Mouse (Mus musculus) thymus, postnatal 0 days (tissue): ENCODE results near the gene Fam166a. TPM values are rescaled to one million over a fixed set of nuclear protein-coding genes. Genes with fewer than 3 reads are reported as not detected.

Experiments used
- DNase-seq: peaks from one replicate; pipeline ENCODE4 v3.0.0-alpha.2; 2015; ENCODE audit warnings: low spot score
- polyA plus RNA-seq: library from polyadenylated mRNA; unstranded; fragments of >200 nt; fragmentation: Nextera tagmentation; extraction: Ambion mirVana; gene quantifications from 2 replicates; pipeline ENCODE4 v1.2.1, GENCODE M21; 2015

Fam166a gene
- polyA plus RNA-seq, 1 experiment from 2014 or later = 0.34 TPM

DNA sequence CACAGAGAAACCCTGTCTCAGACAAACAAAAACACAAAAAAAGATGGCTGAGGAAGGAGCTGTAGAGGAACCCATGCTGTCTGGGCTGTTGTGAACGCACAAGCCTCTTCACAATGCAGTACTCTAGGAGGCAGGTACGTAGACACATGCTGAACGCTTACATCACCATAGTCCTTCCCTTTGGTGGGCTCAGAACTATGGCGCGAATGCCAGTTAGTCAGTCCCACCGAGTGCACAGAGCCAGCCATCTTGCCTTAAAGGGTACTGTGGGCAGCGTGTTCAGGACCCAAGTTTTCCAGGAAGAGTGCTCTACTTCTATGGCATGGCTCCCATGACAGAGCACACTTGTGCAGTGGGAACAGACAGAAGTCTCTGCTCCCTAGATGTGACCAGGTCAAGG, 34.0 kb upstream of the Fam166a start:
- no peak for DNase-seq

GRCm38 (mm10) chr2:25185625-25186574, 32.6 kb upstream of the Fam166a start:
- DNase-seq = peak; percentile 57

GRCm38 (mm10) chr2:25186575-25186930, 32.0 kb upstream of the Fam166a start:
- no peak for DNase-seq

DNA sequence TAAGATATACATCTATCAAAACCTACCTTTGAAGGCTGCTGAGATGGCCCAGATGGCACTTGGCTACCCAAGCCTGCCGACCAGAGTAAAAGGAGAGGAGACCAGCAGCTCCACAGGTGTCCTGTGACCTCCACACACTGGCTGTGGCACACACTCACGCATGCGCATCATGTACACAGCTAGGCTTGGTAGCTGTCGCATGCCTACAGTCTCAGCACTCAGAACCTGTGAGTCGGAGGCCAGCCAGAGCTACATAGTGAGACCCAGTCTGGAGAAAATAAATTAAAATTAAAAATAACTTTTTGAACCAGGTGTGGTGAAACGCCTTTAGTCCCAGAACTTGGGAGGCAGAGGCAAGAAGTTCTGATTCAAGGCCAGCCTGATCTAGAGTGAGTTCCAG, 30.7 kb upstream of the Fam166a start:
- DNase-seq = no peak

GRCm38 (mm10) chr2:25193330-25193770, 25.2 kb upstream of the Fam166a start:
- DNase-seq = peak; percentile 90

DNA sequence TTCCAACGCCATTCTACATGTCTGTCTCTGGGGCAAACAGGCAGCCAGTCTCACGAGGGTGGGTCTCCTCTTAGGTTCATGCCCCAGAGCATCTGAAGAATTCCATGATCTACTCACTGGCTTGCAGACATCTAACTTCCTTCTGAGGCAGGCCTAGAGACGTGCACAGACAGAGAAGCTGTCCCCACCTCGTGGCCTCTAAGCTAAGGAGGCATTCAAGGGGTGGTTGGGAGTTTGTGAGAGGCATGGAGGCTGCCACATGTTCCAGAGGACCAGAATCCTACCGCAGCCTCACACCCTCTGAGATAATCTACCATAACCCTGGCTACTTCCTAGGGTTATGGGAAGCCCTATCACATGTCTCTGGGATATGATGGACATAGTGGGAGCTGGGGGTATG, 24.5 kb upstream of the Fam166a start:
- DNase-seq = no peak

- DNase-seq = peak; percentile 58
Measured at GRCm38 (mm10) chr2:25194486-25195171, 23.9 kb upstream of the Fam166a start.

DNA sequence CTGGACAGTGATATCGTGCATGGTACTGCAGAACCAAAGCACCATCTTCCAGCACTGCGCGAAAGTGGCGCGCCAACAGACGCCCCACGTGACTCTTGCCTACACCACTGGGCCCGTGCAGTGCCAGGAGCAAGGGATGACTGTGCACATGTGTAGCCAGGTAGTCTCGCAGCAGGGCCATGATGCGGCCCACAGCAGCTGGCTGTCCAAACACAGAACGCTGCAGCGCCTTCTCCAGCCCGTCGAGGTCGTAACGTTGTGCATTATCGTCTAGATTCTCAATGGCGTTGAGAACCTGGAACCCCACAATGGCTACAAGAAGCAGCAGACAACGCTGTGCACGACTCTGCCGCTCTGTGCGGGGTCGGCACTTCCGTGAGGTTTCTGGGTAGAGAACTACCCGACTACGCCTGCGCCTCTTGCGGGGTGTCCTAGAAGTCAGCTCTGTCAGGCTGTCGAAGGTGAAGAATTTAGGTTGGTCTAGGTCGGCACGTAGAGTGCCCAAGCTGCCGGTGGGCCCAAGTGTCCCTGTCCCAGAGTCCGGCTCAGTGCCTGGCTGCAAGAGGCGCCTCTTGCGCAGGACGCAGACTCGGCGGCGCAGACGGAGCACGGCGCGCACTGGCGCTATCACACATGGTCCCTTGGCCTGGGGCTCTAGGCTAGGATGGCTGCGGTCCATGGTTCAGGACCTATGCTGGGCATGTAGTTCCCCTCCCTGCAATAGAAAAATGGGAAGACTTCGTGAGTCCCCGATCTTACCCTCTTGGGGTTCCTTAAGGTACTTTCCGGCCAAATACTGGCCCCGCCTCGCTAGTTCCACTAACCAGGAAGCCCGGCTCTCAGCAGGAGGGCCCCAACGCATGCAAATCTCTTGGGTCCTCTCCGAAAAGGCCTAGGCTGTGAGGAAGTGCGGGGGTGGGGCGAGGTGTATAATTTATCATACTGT, 23.1 kb upstream of the Fam166a start:
- DNase-seq = peak; percentile 68

- peak; percentile 89 for DNase-seq
Measured at GRCm38 (mm10) chr2:25196172-25196954, 22.2 kb upstream of the Fam166a start, which contains the start of gene Tor4a. TSS of gene Tor4a (minus strand) at chr2:25196886.

DNA sequence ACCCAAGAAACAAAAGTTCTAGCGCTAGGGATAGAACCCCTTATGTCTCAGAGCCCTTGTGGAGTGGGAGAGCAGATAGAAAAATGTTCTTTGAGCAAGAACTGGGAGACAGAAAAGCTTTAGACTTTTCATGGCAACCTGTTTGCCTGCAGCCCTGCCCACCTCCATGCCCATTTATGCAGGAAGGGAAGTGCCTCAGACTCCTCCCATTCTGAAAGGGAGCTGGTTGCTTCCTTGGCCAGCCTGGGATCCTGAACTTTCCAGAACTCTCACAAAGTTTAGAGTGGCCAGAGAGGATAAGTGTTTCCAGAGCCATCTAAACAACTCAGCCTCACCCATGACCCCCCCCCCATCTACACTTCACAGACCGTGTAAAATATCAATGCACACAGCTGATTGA, 21.4 kb upstream of the Fam166a start:
- DNase-seq = no peak

DNA sequence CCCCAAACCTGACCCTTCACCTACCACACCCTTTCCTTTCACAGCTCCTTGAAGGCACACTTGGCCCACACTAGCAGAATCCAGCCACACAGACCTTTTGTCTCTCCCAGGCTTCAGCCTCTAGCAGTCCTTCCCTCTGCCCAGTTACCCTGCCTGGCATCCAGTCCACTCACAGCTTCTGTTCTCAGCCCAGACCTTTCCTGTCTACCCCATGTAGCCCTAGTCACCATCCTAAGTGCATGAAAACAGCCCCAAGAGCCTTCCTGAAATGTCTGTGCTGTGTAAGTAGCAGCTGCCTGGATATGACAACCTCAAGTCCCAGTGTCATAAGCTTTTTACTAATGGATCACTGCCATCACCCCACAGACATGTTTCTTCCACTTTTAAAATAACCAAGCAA, 20.6 kb upstream of the Fam166a start:
- DNase-seq = no peak

DNA sequence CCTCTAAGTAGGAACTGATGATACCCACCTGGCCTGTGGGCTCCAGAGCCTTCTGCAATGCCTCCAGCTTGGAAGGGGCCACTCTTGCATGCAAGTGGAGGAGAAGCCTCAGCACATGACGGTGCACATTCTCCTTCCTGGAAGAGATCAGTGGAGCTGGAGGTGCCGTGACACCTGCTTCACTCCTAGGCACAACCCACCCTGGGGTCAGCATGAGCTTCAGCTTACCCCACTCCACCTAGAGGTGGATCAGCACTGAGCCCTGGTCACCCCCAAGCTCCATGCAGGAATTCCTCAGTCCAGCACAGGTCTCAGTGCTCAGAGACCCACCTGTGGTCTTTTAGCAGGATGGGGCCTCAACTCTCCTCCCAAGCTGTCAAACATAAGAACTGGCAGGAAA, 17.9 kb upstream of the Fam166a start:
- no peak for DNase-seq

GRCm38 (mm10) chr2:25203631-25204214, 14.8 kb upstream of the Fam166a start:
- no peak for DNase-seq

GRCm38 (mm10) chr2:25207593-25207992, 11.0 kb upstream of the Fam166a start:
- no peak for DNase-seq

- no peak for DNase-seq
Measured at GRCm38 (mm10) chr2:25210686-25211085, 7.9 kb upstream of the Fam166a start.

DNA sequence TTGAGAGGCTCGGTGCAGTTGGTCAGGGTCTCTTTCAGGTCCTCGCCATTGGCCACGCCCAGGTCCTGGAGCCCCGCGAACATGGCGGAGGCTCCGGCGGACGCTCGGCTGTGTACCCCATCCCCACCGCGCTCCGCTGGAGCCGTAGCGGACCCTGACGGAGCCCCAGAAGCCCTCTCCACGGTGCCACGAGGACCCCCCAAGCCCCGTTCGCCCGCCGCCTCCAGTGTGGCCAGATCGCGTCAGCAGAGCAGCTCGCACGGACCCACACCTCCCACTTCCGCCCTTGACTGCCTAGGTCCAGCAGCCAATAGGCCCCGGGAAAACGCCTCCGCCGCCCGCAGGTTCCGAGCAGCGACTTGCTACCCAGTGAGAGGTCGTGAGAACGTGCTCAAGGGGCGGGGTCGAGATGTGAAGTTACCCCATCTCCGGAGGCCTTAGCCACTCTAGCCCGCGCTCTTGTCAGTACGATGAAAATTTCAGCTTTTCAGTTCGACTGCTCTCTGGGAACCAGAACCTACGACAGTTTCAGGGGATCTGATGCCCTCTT, 7.3 kb upstream of the Fam166a start, which contains the start of gene Nelfb:
Gene Nelfb, minus strand, starts transcription at position 369 of the 550 bp plus-strand sequence.
- peak; percentile 88 for DNase-seq

- DNase-seq = no peak
Measured at GRCm38 (mm10) chr2:25213266-25213865, 5.2 kb upstream of the Fam166a start.

GRCm38 (mm10) chr2:25214444-25214843, 4.1 kb upstream of the Fam166a start, which contains the start of gene Stpg3:
TSS of gene Stpg3 (minus strand) at chr2:25214637.
- DNase-seq = no peak

DNA sequence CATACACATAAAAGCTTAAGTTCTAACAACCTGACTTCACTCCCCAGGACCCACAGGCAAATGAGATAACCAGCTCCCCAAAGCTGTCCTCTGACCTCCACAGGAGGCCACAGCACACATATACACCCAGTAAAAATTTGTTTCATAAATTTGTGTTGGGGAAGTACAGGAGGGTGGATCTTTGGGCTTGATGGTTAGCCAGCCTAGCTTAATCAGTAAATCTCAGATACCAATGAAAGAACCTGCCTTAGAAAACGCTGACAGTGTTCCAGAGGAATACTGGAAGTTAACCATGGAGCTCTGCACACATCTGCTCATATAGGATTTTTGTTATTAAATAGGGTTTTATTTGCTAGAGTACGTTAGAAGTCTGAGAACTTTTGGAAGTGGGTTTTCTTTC, 879 bp upstream of the Fam166a start:
- no peak for DNase-seq
